ENCODE assay signal across 8 mouse cellular contexts in the genomic region with DNA sequence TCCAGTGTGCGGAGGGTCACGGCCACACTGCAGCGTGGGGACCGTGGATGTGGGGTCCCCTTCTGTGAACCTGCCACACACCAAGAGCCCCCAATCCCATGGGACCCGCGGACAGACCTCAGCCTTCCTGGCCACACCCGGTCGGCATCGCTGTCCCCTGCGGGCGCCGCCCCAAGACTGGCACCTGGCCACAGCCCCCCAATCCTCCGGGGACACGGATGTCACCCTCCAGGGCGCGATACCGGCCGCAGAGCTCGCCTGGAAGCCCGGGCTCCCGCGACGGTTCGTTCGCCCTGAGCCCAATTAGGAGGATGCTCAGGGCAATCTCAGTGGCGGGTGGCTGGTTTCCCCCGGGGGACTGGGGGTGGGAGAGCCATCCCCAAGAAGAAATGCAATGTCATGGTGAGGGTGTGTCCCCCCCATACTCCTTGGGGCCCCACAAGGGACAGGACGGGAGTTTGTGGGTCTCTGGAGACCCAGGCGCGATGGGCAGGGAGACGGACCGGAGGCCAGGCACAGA. TPM values are rescaled to one million over a fixed set of nuclear protein-coding genes. Genes with fewer than 3 reads are reported as not detected.
A peak's percentile ranks its signal among the peaks of the same experiment; 100 is the strongest.
DNase-seq lines count a peak whose midpoint lies in the region; ATAC-seq and TF ChIP-seq lines count a peak whose summit lies in the region.

No protein-coding gene starts in this region.

- peak overlapping the region; percentile 65 for H3K4me3 ChIP-seq in C2C12 (ENCODE audit: insufficient read depth, poor library complexity, severe bottlenecking)
- H3K4me3 ChIP-seq in forebrain, embryonic 14.5 days (ENCODE audit: low read depth, low read length) = peak overlapping the region; percentile 95
- peak overlapping the region; percentile 66 for H3K4me3 ChIP-seq in limb, embryonic 15.5 days
- H3K4me3 ChIP-seq in stomach, embryonic 15.5 days (replicated peaks) = peak overlapping the region; percentile 73

- H3K79me2 ChIP-seq in C2C12 (ENCODE audit: control insufficient read depth, insufficient read depth) = peaks cover 66% of the 10 kb centered on the region

- peak overlapping the region; percentile 50 for H3ac ChIP-seq in C2C12 (ENCODE audit: control insufficient read depth, insufficient read length, low read depth)

- peak overlapping the region; percentile 99 for H3K4me2 ChIP-seq in forebrain, embryonic 14.5 days (ENCODE audit: low read length)
- H3K4me2 ChIP-seq in limb, embryonic 15.5 days = peak overlapping the region; percentile 93
- H3K4me2 ChIP-seq in stomach, embryonic 15.5 days = peak overlapping the region; percentile 98

- peak overlapping the region; percentile 99 for H3K27ac ChIP-seq in forebrain, embryonic 14.5 days (ENCODE audit: low read depth, low read length)
- no peak overlapping the region for H3K27ac ChIP-seq in limb, embryonic 15.5 days
- no peak overlapping the region for H3K27ac ChIP-seq in stomach, embryonic 15.5 days

- no peak for ATAC-seq in forebrain, embryonic 14.5 days
- ATAC-seq in limb, embryonic 15.5 days (ENCODE audit: insufficient number of reproducible peaks, low FRiP score, low TSS enrichment, low read depth) = no peak
- no peak for ATAC-seq in stomach, embryonic 15.5 days (ENCODE audit: insufficient read depth, low FRiP score, low read depth)

- 3% methylated on average over 32 of the region's 32 CpGs for WGBS in forebrain, embryonic 14.5 days
- 4% methylated on average over 32 of the region's 32 CpGs for WGBS in limb, embryonic 15.5 days
- WGBS in stomach, embryonic 15.5 days = 4% methylated on average over 32 of the region's 32 CpGs

- no peaks in the 10 kb centered on the region for H3K27me3 ChIP-seq in C2C12 (ENCODE audit: control insufficient read depth, insufficient read depth, insufficient read length)
- H3K27me3 ChIP-seq in forebrain, embryonic 14.5 days (replicated peaks; ENCODE audit: control insufficient read depth, insufficient read depth, low read length) = no peaks in the 10 kb centered on the region
- peaks cover 52% of the 10 kb centered on the region for H3K27me3 ChIP-seq in limb, embryonic 15.5 days
- peaks cover 26% of the 10 kb centered on the region for H3K27me3 ChIP-seq in stomach, embryonic 15.5 days (replicated peaks)

- H3K36me3 ChIP-seq in C2C12 (ENCODE audit: control insufficient read depth, insufficient read depth) = no peaks in the 10 kb centered on the region
- H3K36me3 ChIP-seq in forebrain, embryonic 14.5 days (ENCODE audit: control insufficient read depth, insufficient read depth, low read length) = 0 out of 2 replicates have a peak, but pooled peaks cover 7% of the 10 kb centered on the region
- H3K36me3 ChIP-seq in limb, embryonic 15.5 days = no peaks in the 10 kb centered on the region
- no peaks in the 10 kb centered on the region for H3K36me3 ChIP-seq in stomach, embryonic 15.5 days

- TF ChIP-seq CTCF in C2C12 (IDR thresholded peaks at IDR 0.05; ENCODE audit: control insufficient read depth, insufficient read depth, insufficient read length) = no peak

- peak overlapping the region; percentile 100 for H3K9ac ChIP-seq in forebrain, embryonic 14.5 days (ENCODE audit: low read length)
- H3K9ac ChIP-seq in limb, embryonic 15.5 days = peak overlapping the region; percentile 74
- H3K9ac ChIP-seq in stomach, embryonic 15.5 days = peak overlapping the region; percentile 12; the same call in 1 of the 2 replicates

- 0 out of 2 replicates have a peak, but pooled peaks cover 3% of the 10 kb centered on the region for H3K9me3 ChIP-seq in forebrain, embryonic 14.5 days (replicated peaks; ENCODE audit: control insufficient read depth, low read length)
- no peaks in the 10 kb centered on the region for H3K9me3 ChIP-seq in limb, embryonic 15.5 days
- H3K9me3 ChIP-seq in stomach, embryonic 15.5 days = no peaks in the 10 kb centered on the region

- DNase-seq in embryo, embryonic 10.5 days (ENCODE audit: low spot score) = peak; percentile 19
- DNase-seq in embryo, embryonic 10 days (ENCODE audit: low spot score) = no peak
- no peak for DNase-seq in forebrain, embryonic 14.5 days (ENCODE audit: low spot score)
- DNase-seq in gastrocnemius, adult 8-10 months (ENCODE audit: low spot score in 2 of 2) = no peak
- no peak for DNase-seq in left cerebral cortex, adult 18-20 months (ENCODE audit: low spot score in 2 of 2)

- H3K4me1 ChIP-seq in forebrain, embryonic 14.5 days (ENCODE audit: control insufficient read depth, insufficient read depth, low read length) = peaks cover 44% of the 10 kb centered on the region
- H3K4me1 ChIP-seq in limb, embryonic 15.5 days = peaks cover 79% of the 10 kb centered on the region
- peaks cover 69% of the 10 kb centered on the region for H3K4me1 ChIP-seq in stomach, embryonic 15.5 days

- peaks cover 35% of the 10 kb centered on the region for H3K79me3 ChIP-seq in C2C12 (ENCODE audit: low read depth)

TF ChIP-seq in C2C12, 6 proteins besides CTCF, POLR2A, EP300 and RAD21:
- no peak for TF ChIP-seq FOSL1 (IDR thresholded peaks at IDR 0.05; ENCODE audit: insufficient read depth, low read length, poor library complexity, severe bottlenecking)
- TF ChIP-seq MYOG (IDR thresholded peaks at IDR 0.05; ENCODE audit: control insufficient read depth, extremely low read depth, insufficient read length) = no peak
- TF ChIP-seq USF1 (IDR thresholded peaks at IDR 0.05; ENCODE audit: low read depth) = no peak
- no peak for TF ChIP-seq MYOD1 (IDR thresholded peaks at IDR 0.05; ENCODE audit: control insufficient read depth, insufficient read length, low read depth)
- no peak for TF ChIP-seq CEBPB (IDR thresholded peaks at IDR 0.05; ENCODE audit: low read depth)
- no peak for TF ChIP-seq MAX (IDR thresholded peaks at IDR 0.05)

RNA-seq across cellular contexts. Expression of gene Ptprs, which starts 1.9 kb away (rescaled TPM):
- 56.8 TPM for polyA plus RNA-seq in C2C12 (2012; fragmentation: generic; extraction: Trizol)
- 248 and 319 TPM in 2 replicates for polyA plus RNA-seq in forebrain, embryonic 14.5 days (2014; fragmentation: Nextera tagmentation; extraction: Ambion mirVana)
- polyA plus RNA-seq in limb, embryonic 15.5 days (2015; fragmentation: Nextera tagmentation; extraction: Ambion mirVana) = 85.4 and 96.3 TPM in 2 replicates
- polyA plus RNA-seq in stomach, embryonic 15.5 days (2015; fragmentation: Nextera tagmentation; extraction: Ambion mirVana) = 71.8 and 81.2 TPM in 2 replicates
- total RNA-seq in gastrocnemius, adult 8-10 months (2022) = 10 to 100 TPM; 25.5 to 38.3 (median 30.6) TPM
- total RNA-seq in left cerebral cortex, adult 18-20 months (2021) = 100 to 1,000 TPM; 588 to 594 TPM

RNA-seq across cellular contexts. Expression of gene Znrf4, which starts 37.9 kb away (rescaled TPM):
- polyA plus RNA-seq in C2C12 (2012; fragmentation: generic; extraction: Trizol) = not detected
- 0.14 TPM in 1 of 2 replicates, not detected in the other for polyA plus RNA-seq in forebrain, embryonic 14.5 days (2014; fragmentation: Nextera tagmentation; extraction: Ambion mirVana)
- not detected in 2 replicates for polyA plus RNA-seq in limb, embryonic 15.5 days (2015; fragmentation: Nextera tagmentation; extraction: Ambion mirVana)
- not detected in 2 replicates for polyA plus RNA-seq in stomach, embryonic 15.5 days (2015; fragmentation: Nextera tagmentation; extraction: Ambion mirVana)
- not detected for total RNA-seq in gastrocnemius, adult 8-10 months (2022)
- not detected for total RNA-seq in left cerebral cortex, adult 18-20 months (2021)

Comparison
In these comparisons a context has a peak if more than half of its experiments do, and no peak if none do; other contexts are left out.
1. H3K9ac ChIP-seq: peak in every context shown above with its lines; median percentile 100 in forebrain, embryonic 14.5 days; 74 in limb, embryonic 15.5 days; 12 in stomach, embryonic 15.5 days.